Mouse (Mus musculus) ES-E14 (cell line): Measurements from ENCODE around the gene Prpf40a. TPM values are rescaled to one million over a fixed set of nuclear protein-coding genes. Genes with fewer than 3 reads are reported as not detected.

Experiments used
- DNase-seq: peaks from one replicate; pipeline ENCODE4 v3.0.0-alpha.2; 2013; ENCODE audit warnings: low read depth, low spot score
- H3K27ac ChIP-seq: 2 replicates; pipeline ENCODE4 v1.5.1; 2012; ENCODE audit warnings: low read depth, mild to moderate bottlenecking, low read length, moderate library complexity, mixed read lengths; ENCODE audit not compliant: poor library complexity, insufficient read depth, severe bottlenecking
- H3K36me3 ChIP-seq: 2 replicates; pipeline ENCODE4 v1.6.1; 2012; ENCODE audit warnings: mild to moderate bottlenecking, low read length, moderate library complexity, mixed read lengths; ENCODE audit not compliant: control insufficient read depth, poor library complexity, insufficient read depth, severe bottlenecking
- H3K4me1 ChIP-seq, 2 experiments: fragments of 150-350 bp in 1 of 2; sonication (generic) in 1 of 2; 2 replicates each; pipeline ENCODE4 v1.6.1; 2012; ENCODE audit warnings: low read length in 2 of 2, mild to moderate bottlenecking in 1 of 2, mixed read lengths in 1 of 2; ENCODE audit not compliant: control insufficient read depth in 2 of 2, insufficient read depth in 2 of 2, poor library complexity in 1 of 2
- H3K4me3 ChIP-seq, 2 experiments: fragments of 150-350 bp in 1 of 2; sonication (generic) in 1 of 2; 2 replicates each; pipeline ENCODE4 v1.5.1; 2012; ENCODE audit warnings: low read length in 2 of 2, low read depth in 1 of 2, mild to moderate bottlenecking in 1 of 2, mixed read lengths in 1 of 2; ENCODE audit not compliant: insufficient read depth in 1 of 2, poor library complexity in 1 of 2, severe bottlenecking in 1 of 2
- H3K9ac ChIP-seq: 2 replicates; pipeline ENCODE4 v1.6.1; 2012; ENCODE audit warnings: low read depth, mild to moderate bottlenecking, low read length, mixed read lengths; ENCODE audit not compliant: poor library complexity, insufficient read depth, severe bottlenecking
- H3K9me3 ChIP-seq: fragments of 150-350 bp; sonication (generic); 2 replicates; pipeline ENCODE4 v1.6.1; 2012; ENCODE audit warnings: low read depth, mild to moderate bottlenecking, low read length; ENCODE audit not compliant: control insufficient read depth, insufficient read depth
- CHD2 ChIP-seq: IDR thresholded peaks from 2 replicates; pipeline ENCODE4 v1.6.1; 2014; ENCODE audit warnings: mild to moderate bottlenecking, low read depth, low read length, inconsistent platforms
- HCFC1 ChIP-seq: IDR thresholded peaks from 2 replicates; pipeline ENCODE4 v1.6.1; 2012; ENCODE audit warnings: low read length, inconsistent platforms, borderline replicate concordance; ENCODE audit not compliant: insufficient read depth
- MAFK ChIP-seq: IDR thresholded peaks from 2 replicates; pipeline ENCODE4 v1.6.1; 2014; ENCODE audit warnings: mild to moderate bottlenecking, low read depth, low read length, inconsistent platforms; ENCODE audit not compliant: insufficient read depth
- ZC3H11A ChIP-seq: IDR thresholded peaks from 2 replicates; pipeline ENCODE4 v1.6.1; 2012; ENCODE audit warnings: low read depth, mild to moderate bottlenecking, inconsistent platforms, low read length, borderline replicate concordance
- ZNF384 ChIP-seq: IDR thresholded peaks from 2 replicates; pipeline ENCODE4 v1.6.1; 2012; ENCODE audit warnings: low read depth, low read length, inconsistent platforms
- in situ Hi-C, 2 experiments: fragments of 600-800 bp; cut with MboI; formaldehyde crosslinking; loops; one replicate each; pipeline ENCODE4 v1.15.1; 2025; ENCODE audit warnings: low sequenced_read_pairs in 2 of 2, inconsistent platforms in 1 of 2; ENCODE audit not compliant: unreplicated experiment in 2 of 2
- total RNA-seq: library from RNA; depleted of rRNA; stranded (reverse); fragments of 300-350 nt; gene quantifications from 2 replicates; pipeline ENCODE4 v1.2.3, GENCODE M21; 2012; rRNA removed

The Prpf40a gene
- total RNA-seq = 115 and 136 TPM in 2 replicates

DNA sequence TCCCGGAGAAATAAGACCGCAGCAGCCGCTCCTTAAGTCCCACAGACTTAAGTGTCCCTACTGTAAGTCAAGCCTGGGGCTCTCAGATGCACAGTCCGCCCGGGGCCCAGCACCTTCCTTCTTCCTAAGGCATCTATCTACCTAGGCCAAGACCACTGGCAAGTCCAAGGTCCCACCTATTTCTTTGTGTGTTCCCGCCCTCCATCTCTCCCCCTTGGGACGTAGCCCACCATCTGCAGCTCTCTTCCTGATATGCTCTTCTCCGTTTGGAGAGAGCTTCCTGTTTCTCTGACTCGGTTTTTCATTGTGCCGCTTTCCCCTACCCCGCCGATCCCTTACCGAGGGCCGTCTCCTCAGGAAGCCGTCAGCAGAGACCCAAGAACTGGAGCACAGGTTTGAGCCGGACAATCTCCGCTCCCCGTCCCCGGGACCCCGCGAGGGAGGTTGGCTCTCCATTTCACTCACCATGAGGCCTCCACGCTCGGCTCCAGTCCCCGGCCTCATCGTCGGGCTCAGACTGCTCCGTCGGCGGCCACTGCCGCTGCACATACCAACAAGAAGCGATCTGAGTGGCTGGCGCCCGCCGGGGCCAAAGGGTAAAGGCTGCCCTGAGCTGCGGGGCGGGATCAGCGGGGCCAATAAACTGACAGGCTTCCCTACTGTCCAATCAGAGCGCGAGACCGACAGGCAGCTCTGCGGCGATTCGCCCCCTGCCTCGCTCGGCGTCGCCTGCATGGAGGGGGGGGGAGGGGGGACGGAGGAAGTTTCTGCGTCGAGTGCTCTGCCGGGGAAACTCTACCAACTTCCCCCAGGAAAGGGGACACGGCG is at the start of gene Prpf40a:
TSS of gene Prpf40a (minus strand) at position 601 of the 828 bp plus-strand sequence.
- peak; percentile 96 for DNase-seq
- peaks cover 2% of the 10 kb centered on the region; the same call in 1 of the 2 replicates for H3K36me3 ChIP-seq

DNA sequence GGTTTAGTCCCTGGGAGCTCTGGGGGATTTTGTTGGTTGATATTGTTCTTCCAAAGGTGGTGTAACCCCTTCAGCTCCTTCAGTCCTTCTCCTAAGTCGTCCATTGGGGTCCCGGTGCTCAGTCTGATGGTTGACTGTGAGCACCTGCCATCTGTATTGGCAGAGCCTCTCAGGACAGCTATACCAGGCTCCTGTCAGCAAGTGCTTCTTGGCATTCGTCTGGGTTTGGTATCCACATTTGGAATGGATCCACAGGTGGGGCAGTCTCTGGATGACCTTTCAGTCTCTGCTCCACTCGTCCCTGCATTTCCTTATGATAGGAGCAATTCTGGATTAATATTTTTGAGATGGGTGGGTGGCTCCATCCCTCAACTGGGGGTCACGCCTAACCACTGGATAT is 31.2 kb upstream of the Prpf40a start:
- Histone ChIP-seq H3K36me3 (no peaks in the 10 kb centered on the region; the same call in 1 of the 2 replicates), H3K9me3 (no peaks in the 10 kb centered on the region), H3K4me1 (no peaks in the 10 kb centered on the region), H3K27ac (no peak overlapping the region), H3K9ac (no peak overlapping the region), H3K4me3 (no peak overlapping the region)
- no peak for TF ChIP-seq HCFC1
- no peak for TF ChIP-seq MAFK
- no peak for TF ChIP-seq ZNF384
- no peak for TF ChIP-seq CHD2
- in situ Hi-C loops = no loop called here
- no peak for DNase-seq

More for the DNA sequence above, at the start of gene Prpf40a:
- Histone ChIP-seq H3K9ac (peak within 1 kb of the TSS; percentile 99), H3K9me3 (no peaks in the 10 kb centered on the region), H3K27ac (peak within 1 kb of the TSS; percentile 95), H3K4me3 (peak within 1 kb of the TSS; percentile 98 to 100), H3K4me1 (peaks cover 1 to 12% of the 10 kb centered on the region in 2 experiments; a peak in 3 of 4 replicates)
- TF ChIP-seq HCFC1 = 0 out of 2 replicates have a peak, but pooled peaks have one; percentile 19
- no peak for TF ChIP-seq MAFK
- no peak for TF ChIP-seq ZC3H11A
- peak; percentile 75; the same call in 1 of the 2 replicates for TF ChIP-seq CHD2
- no peak for TF ChIP-seq ZNF384
- in situ Hi-C loops = no loop called here

DNA sequence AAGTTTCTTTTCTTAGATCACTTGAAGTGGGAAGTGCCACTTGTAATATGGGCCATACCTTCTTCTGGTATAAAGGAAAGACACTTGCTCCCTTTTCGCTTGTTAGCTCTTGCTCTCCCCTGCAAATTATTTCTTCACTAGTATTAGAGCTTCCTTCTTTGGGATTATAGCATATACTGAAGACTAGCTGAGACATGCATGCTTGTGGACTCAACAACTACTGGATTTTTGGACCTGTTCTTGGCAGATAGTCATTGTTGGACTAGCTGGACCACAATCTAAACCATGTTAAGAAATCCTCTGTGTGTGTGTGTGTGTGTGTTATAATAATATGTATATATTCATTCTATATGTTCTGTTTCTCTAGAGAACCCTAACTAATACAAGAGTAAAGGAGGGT is 22.4 kb upstream of the Prpf40a start:
- no peak for DNase-seq
- Histone ChIP-seq H3K27ac (no peak overlapping the region), H3K9me3 (peaks cover 7% of the 10 kb centered on the region; the same call in 1 of the 2 replicates), H3K36me3 (peaks cover 6% of the 10 kb centered on the region), H3K4me1 (no peaks in the 10 kb centered on the region), H3K4me3 (no peak overlapping the region), H3K9ac (no peak overlapping the region)
- in situ Hi-C loops = no loop called here
- TF ChIP-seq ZC3H11A (no peak), ZNF384 (no peak), HCFC1 (no peak), CHD2 (no peak), MAFK (no peak)

DNA sequence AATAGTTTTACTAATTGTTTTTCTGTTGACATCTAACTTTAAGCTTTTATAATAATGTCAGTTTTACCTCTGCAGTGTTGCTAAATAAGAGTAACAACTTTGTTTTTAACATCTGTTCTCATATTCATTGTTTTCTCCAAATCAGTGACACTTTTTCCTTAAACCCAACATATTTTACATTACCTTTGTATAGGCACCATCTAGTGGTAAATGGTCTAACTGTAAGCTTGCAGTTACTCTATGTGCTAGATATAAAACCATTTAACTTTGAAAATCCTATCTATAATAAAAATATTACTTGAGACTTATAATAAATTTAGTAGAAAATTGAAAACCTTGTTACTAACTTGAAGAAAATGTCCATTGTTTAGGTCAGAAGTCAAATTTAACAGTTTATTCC is 15.7 kb upstream of the Prpf40a start:
- in situ Hi-C loops = no loop called here
- Histone ChIP-seq H3K4me3 (no peak overlapping the region), H3K27ac (no peak overlapping the region), H3K4me1 (no peaks in the 10 kb centered on the region), H3K9ac (no peak overlapping the region), H3K9me3 (peaks cover 5% of the 10 kb centered on the region; the same call in 1 of the 2 replicates), H3K36me3 (peaks cover 5% of the 10 kb centered on the region)
- no peak for DNase-seq
- no peak for TF ChIP-seq ZC3H11A
- no peak for TF ChIP-seq HCFC1
- no peak for TF ChIP-seq CHD2
- TF ChIP-seq ZNF384 = no peak
- TF ChIP-seq MAFK = no peak
